Mouse (Mus musculus): ENCODE results near the gene Sult6b2.

The Sult6b2 gene

DNA sequence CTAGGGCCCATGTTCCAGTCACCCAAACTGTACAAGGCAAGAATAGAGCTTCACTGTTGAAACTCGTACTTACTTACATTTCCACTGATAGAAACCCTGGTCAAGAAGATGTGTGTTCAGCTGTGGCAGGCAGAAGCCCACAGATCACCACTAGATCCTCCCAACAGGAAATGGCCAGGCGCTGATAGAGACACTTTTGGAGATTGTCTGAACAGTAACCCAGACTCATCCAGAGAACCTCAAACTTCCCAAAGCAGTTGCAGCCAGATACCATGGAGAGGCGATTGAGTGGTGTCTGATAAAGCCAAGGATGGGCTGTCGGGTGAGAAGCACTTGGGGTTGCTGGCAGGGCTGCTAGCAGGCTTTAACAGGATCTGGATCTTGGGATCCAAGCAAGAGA, 27.4 kb downstream of the Sult6b2 start:
- no peak for DNase-seq

- DNase-seq: no peak
These were observed 30.7 kb downstream of the Sult6b2 start for GRCm38 (mm10) chr6:142773566-142773965.

DNA sequence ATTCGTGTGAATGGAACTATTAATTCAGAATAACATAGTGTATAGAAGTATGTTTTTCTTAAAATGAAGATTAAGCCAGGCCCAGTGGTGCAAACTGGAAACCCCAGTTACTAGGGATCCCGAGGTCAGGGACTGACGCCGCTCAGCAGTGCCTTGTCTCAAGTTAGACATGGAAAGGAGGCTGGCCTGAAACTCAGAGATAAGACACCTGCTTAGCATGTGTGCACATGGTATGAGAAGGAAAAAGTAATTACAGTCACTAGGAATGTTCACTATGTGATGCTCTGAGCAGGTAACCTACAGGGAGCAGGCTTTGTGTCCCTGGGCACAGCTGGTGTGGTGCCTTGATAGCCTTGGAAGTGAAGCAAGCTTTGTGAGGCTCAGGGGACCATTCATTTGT, 32.7 kb downstream of the Sult6b2 start:
- no peak for DNase-seq

DNA sequence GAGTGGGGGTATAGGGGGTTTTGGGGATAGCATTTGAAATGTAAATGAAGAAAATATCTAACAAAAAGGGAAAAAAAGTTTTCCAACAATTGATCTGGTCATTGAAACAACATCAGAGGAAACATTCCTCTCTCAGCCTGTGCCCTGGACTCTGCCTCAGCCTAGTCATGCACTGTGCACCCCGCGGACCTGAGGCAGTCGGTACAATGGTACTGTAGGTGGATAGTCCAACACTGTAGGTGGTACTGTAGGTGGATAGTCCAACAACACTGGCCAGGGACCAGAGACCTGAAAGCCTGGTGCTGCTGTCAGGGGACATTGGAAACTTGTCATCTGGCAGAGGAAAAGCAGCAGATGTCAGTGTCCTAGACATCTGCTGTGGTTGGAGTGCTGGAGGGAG, 34.4 kb downstream of the Sult6b2 start:
- no peak for DNase-seq

- no peak for DNase-seq
These were observed 37.0 kb downstream of the Sult6b2 start for GRCm38 (mm10) chr6:142767305-142767704.

GRCm38 (mm10) chr6:142764933-142765332, 39.4 kb downstream of the Sult6b2 start:
- DNase-seq: no peak

DNA sequence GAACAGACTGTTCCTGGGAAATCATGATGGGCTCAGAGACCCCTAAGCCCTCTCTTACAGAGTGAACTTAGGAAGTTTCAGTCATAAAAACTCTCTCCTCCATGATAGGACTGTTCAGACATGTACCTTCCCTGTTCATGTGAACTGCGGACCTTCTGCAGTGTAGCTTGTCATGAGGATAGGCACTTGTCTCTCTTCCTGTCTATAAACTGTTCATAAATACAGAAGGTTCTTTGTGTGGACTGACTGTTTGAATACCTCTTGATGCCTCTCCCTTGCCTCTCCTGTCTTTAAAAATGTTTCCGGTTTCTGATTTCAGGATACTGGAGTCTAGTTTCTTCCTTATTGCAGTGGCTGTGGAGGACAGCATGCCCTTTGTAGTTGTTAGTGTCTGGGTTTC, 44.7 kb downstream of the Sult6b2 start:
- no peak for DNase-seq

- DNase-seq: no peak
These were observed 45.7 kb downstream of the Sult6b2 start for GRCm38 (mm10) chr6:142758562-142758961.

DNA sequence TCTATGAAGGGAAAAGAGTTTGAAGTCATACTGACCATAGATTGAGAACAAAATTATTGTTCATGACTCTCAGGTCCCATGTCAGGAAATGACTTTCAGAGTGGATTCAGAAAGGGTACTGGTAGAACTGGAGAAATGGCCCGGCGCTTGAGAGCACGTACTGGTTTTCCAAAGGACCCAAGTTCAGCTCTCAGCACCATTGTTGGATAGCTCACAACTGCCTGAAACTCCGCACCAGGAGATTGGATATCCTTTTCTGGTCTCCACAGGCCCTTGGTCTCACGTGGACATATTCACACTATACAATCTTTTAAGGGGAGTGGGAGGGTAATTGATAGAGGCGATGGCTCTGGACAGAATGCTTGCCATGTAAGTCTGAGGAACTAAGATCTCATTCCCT, 46.3 kb downstream of the Sult6b2 start:
- DNase-seq: no peak

- no peak for DNase-seq
These were observed 46.9 kb downstream of the Sult6b2 start for GRCm38 (mm10) chr6:142757334-142757965.

GRCm38 (mm10) chr6:142756507-142757333, 47.6 kb downstream of the Sult6b2 start, which contains the start of gene Cmas:
Gene Cmas (plus strand): TSS chr6:142756686.
- peak; percentile 95 for DNase-seq

DNA sequence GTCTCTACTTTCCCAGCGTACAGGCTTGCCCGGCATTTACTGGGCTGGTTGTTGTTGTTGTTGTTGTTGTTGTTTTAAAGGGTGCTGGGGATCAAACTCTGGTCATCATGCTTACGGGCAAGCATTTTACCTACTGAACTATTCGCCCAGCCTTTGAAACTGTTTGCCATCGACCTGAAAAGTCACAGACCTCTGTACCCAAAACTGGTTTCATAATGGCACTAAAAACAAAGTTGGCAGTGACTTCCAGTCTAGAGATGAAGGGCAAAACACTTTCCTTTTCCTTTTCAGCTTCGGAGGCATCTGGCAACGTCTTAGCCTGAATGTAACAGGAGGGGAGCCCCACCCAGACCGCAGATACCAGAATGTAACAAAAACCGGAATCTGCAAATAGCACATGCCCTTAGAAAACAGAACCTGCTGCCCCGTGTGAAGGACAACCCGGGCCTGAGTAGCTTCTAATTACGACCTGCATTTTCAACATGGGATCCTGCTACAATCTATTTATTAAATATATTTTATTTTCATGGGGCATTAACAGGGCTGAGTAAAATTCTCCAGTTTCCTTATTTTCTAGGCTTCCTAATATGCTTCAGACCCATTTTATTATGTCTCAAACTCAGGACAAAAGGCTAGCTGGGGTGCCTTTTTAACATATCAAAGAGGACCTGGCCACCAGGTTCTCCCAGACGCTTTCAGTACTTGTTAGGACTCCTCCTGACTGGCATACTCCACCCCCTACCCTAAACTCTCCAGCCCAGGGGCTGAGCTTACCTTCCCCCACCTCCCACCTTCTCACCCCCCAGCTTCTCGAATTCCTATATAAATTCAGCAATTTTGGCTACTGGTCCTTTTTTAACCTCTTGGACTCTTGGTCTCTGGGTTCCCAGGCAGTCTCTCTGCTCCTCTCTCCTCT, 51.7 kb downstream of the Sult6b2 start:
- no peak for DNase-seq

- DNase-seq: no peak
These were observed 52.9 kb downstream of the Sult6b2 start for GRCm38 (mm10) chr6:142751365-142751764.

DNA sequence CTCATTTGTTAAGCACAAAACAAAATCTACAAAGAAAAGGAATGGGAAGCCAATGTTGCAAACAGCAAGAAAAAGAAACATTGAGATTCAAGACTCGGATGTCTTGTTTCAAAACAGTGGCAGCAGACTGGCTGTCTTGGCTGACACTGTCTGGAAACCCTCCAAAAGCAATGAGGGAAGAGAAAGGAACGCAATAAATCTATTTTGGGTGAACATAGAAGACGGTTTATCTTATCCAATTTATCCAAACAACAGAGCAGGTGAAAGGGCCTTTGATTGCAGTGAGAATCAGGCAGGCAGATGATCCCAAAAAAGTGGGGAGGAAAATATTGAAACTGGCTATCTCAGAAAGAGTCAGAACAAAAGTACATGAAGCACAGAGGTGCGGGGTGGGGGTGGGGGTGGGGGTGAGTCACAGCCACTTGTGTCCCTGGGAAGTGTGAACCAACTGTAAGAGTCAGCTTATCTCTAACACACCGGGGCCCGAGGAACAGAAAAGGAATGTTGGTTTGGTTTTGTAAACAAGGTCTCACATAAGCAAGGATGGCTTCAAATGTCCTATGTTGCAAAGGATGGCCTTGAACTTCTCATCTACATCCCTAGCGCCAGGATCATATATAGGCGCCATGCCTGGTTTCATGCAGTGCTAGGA, 56.1 kb downstream of the Sult6b2 start:
- no peak for DNase-seq

DNA sequence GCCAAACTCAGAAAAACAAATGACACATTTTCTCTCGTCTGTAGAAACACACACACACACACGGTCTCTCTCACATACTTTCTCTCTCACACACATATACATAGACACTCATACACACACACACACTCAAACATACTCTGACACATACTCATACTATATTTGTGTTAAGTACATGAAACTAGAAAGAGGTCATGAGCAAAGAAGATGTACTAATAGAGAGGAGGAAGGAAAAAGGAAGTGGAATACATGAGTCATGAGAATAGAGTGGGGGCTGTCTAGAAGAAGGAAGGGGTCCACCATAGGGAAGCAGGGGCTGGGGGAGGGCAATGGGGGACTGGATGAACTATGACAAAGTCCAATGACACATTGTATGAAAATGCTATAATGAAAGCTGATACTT, 57.1 kb downstream of the Sult6b2 start:
- DNase-seq: no peak

- no peak for DNase-seq
These were observed 57.5 kb downstream of the Sult6b2 start for GRCm38 (mm10) chr6:142746765-142747164.

GRCm38 (mm10) chr6:142745484-142745883, 58.8 kb downstream of the Sult6b2 start:
- DNase-seq: no peak

DNA sequence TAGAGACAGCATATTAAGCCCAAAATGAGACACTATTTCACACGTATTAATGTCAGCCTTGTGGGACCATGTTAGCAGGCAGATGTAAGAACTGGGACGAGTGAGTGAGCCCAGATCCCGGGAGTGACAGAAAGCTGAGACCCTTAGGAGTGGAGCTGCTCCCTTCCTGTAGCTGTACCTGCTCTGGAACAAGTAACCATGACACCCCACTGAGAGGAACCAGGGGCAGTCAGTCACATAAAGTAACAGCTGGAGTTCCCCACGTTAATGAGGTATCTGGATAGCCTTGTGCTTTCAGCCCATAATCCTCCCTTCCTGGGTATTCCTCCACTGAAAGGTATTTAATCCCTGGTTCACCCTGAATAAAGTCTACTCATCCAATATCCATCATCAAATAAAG, 61.1 kb downstream of the Sult6b2 start:
- no peak for DNase-seq

- no peak for DNase-seq
These were observed 62.5 kb downstream of the Sult6b2 start for GRCm38 (mm10) chr6:142741763-142742162.

GRCm38 (mm10) chr6:142738637-142739036, 65.7 kb downstream of the Sult6b2 start:
- DNase-seq: no peak

DNA sequence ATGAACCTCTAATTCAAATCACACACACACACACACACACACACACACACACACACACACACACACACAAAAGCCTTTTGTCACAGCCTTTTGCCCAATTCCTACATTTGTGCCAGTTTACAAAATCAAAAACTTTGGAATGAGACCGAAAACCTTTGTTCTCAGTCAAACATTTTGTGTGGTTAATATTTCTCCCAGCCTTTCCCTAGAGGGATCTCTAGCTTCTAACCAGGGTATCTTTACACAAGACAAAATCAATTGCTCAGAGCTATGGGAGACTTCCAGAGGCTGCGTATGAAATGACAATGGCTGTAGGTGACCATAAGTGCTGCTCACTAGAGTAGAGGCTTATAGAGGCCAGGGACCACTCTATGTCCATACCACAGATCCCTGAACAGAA, 66.1 kb downstream of the Sult6b2 start:
- DNase-seq: no peak

DNA sequence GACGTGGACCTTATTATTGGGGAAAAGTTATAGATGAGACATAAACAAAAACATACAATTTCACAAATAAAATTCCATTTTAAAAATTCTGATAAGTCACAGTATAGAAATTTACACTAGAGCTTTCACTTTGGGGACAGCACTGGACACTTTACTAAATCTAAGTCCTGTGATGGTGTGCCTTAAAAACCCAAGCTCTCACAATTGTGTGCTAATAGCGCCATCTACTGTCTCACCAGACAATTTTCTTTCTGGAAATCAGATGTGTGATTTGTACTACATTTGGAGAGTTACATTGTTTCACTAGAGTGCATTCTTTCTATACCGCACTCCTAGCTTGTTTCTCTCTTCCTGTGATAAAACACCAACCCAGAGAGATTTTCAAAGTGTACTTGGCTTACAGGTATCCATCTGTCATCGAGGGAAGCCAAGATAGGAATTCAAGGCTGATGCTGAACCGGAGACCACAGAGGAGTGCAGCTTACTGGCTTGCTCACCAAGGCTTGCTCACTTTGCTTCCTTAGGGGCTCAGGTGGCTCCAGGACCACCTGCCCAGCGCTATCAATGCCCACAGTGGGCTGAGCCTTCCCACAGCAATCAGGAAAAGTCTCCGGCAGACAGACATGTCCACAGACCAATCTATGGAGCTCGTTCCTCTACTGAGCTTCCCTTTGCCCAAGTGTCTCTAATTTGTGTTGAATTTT, 68.8 kb downstream of the Sult6b2 start:
- peak; percentile 24 for DNase-seq

Measured in right cerebral cortex, adult 18-20 months (tissue).